Mouse (Mus musculus): ENCODE results near the gene Stx18.

Stx18 gene

GRCm38 (mm10) chr5:38038710-38039592 lies at the start of gene Stx18:
Stx18 (plus strand) TSS chr5:38038742.
- peak; percentile 78 to 87 for DNase-seq (ENCODE audit: low spot score in 2 of 2)

GRCm38 (mm10) chr5:37992346-37992745 lies 46.2 kb upstream of the Stx18 start:
- no peak for DNase-seq (ENCODE audit: low spot score in 2 of 2)

DNA sequence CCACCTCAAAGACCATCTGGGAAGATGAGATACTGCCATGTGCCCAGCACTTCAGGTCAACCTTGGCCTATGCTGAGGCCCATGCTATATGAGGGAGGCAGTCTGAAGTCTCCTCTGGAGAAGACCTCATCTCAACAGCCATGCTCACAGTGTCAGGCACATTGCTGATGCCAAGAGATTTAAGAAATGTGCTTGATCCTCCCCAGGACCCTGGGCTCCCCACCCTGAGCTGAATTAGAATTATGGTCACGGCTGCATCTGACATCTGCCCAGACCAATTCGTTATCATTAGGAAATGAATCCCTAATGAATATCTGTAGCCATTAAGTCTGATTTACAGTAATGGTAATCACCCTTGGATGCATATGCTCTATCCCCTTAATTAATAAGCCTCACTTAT lies 39.7 kb upstream of the Stx18 start:
- no peak for DNase-seq (ENCODE audit: low spot score in 2 of 2)

- DNase-seq (ENCODE audit: low spot score in 2 of 2): no peak
Measured at GRCm38 (mm10) chr5:38002573-38002972, 36.0 kb upstream of the Stx18 start.

GRCm38 (mm10) chr5:38004746-38005145 lies 33.8 kb upstream of the Stx18 start:
- no peak for DNase-seq (ENCODE audit: low spot score in 2 of 2)

GRCm38 (mm10) chr5:38006415-38007347 lies 31.9 kb upstream of the Stx18 start:
- no peak for DNase-seq (ENCODE audit: low spot score in 2 of 2)

GRCm38 (mm10) chr5:38009071-38009470 lies 29.5 kb upstream of the Stx18 start:
- DNase-seq (ENCODE audit: low spot score in 2 of 2): no peak

GRCm38 (mm10) chr5:38014916-38015315 lies 23.6 kb upstream of the Stx18 start:
- no peak for DNase-seq (ENCODE audit: low spot score in 2 of 2)

- no peak for DNase-seq (ENCODE audit: low spot score in 2 of 2)
Measured at GRCm38 (mm10) chr5:38016945-38017344, 21.6 kb upstream of the Stx18 start.

GRCm38 (mm10) chr5:38027656-38028055 lies 10.9 kb upstream of the Stx18 start:
- DNase-seq (ENCODE audit: low spot score in 2 of 2): no peak

- DNase-seq (ENCODE audit: low spot score in 2 of 2): no peak
Measured at GRCm38 (mm10) chr5:38038274-38038673, 268 bp upstream of the Stx18 start.

GRCm38 (mm10) chr5:38039796-38040195 lies 1.3 kb downstream of the Stx18 start:
- no peak for DNase-seq (ENCODE audit: low spot score in 2 of 2)

DNA sequence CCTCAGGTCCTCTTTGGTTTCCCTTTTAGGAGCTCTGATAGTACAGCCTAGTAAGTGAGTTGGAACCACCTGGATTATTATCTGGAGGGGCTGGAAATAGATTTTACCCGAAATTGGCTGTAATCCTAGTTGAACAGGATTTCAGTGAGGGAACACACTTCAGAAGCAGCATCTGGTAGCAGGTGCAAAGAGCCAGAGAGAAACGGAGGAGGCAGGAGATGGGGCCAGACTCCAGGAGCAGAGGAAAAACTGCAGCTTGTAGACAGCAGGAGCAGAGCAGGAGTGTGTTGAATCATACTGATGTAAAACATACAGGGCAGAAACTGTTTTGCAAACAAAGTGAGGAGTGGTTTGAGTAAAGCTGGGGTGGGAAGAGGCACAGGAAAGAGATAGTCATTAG lies 6.4 kb downstream of the Stx18 start:
- DNase-seq (ENCODE audit: low spot score in 2 of 2): no peak

DNA sequence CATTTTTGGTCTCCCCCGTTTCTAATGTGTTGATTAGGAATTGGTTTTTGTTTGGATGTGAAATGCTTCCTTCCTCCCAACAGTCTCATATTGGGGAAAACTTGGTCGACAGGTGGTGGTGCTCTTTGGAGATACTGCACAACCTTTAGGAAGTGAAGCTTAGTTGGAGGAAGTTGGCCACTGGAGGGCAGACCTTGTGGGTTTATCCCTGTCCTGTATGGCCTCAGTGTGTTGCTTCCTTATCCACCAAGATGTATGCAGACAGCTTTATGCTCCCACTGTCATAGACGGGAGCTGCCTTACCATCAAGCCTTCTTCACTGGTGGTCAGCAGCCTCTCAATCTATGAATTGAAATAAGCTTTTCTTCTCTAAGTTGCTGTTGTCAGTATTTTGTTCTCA lies 9.6 kb downstream of the Stx18 start:
- no peak for DNase-seq (ENCODE audit: low spot score in 2 of 2)

DNA sequence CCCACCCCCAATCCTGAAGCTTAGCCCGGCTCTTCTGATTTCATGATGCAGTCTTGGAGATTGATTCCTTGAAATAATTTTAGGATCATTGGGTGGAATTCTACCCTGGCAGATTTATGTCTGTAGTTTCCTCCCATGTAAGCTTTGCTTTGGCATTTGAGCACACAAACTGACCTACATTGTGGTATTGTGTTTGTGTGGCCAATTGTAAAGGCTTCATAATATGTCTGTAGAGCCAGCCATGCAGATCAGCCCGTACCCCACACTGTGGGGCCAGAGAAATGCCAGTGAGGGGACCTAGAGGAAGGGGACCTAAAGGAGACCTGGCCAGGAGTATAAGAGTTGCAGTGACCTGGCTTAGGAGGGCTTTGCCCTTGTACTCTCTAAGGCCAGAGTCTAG lies 22.5 kb downstream of the Stx18 start:
- no peak for DNase-seq (ENCODE audit: low spot score in 2 of 2)

- no peak for DNase-seq (ENCODE audit: low spot score in 2 of 2)
Measured at GRCm38 (mm10) chr5:38062709-38063108, 24.2 kb downstream of the Stx18 start.

GRCm38 (mm10) chr5:38063339-38063738 lies 24.8 kb downstream of the Stx18 start:
- DNase-seq (ENCODE audit: low spot score in 2 of 2): no peak

- DNase-seq (ENCODE audit: low spot score in 2 of 2): no peak
Measured at GRCm38 (mm10) chr5:38064043-38064575, 25.6 kb downstream of the Stx18 start.

DNA sequence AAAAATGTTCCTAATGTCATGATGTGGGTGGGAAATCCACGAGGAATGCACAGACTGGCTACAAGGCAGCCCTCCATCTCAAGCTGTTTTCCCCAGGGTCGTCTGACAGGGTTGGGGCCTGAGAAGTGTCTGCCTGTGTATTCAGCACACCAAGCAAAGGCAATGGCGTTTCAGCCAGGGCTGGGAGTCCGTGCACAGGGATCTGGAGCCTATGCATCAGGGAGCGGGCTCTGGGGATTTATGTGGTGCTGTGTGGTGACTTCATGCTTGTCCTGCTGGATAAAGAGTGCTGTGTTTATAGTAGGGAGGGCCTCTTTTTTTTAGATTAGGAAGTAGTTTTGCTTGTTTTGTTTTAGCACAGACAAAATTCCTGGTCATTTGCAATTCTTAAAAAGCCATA lies 26.2 kb downstream of the Stx18 start:
- no peak for DNase-seq (ENCODE audit: low spot score in 2 of 2)

- DNase-seq (ENCODE audit: low spot score in 2 of 2): no peak
Measured at GRCm38 (mm10) chr5:38065454-38065853, 26.9 kb downstream of the Stx18 start.

DNA sequence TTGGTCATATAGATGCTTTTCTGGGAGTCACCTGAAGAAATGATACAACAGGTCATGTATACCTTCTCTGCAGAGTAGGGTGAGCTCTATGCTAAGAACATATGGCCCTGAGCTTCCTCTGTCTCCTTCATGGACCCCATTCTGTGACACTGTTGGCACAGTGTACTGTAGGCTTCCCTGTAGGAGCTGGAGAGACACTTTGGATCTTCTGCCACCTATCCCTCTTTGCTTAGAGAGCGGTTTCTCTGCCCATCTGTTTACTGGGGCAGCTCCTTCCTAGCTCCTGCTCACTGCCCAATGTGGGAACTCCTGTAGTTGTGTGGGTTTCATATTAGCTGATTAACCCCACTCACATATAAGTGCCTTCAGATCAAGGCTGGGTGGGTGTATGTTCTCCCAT lies 28.1 kb downstream of the Stx18 start:
- DNase-seq (ENCODE audit: low spot score in 2 of 2): no peak

GRCm38 (mm10) chr5:38076326-38076725 lies 37.8 kb downstream of the Stx18 start:
- no peak for DNase-seq (ENCODE audit: low spot score in 2 of 2)

Data from frontal cortex, postnatal 10 days (tissue).